Mouse (Mus musculus): ENCODE results near the gene Pde10a. TPM values are rescaled to one million over a fixed set of nuclear protein-coding genes. Genes with fewer than 3 reads are reported as not detected.

Gene Pde10a
- total and polyA plus RNA-seq, 2 experiments = 0.28 to 0.56 TPM

DNA sequence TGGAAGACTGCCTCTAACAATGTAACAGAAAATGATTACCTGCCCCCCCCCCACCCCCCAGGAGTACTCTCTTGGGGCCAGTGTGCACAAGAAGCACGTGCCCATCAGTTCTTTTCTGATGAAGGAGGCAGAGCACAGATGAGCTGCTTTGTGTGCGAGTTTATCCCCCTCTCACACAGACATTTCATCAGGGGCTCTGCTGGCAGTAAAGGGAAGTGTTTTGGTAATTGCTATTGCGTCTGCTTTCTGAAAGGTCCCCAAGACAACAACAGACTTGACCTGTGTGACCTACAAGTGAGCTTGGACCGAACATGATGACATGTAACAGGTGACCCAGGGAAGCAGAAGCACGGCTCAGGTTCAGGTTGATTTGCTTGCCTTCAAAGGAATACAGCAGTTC is 95.2 kb downstream of the Pde10a start:
- H3K27ac ChIP-seq (replicated peaks; ENCODE audit: insufficient read depth, low read depth, low read length) = no peak overlapping the region
- H3K27me3 ChIP-seq (ENCODE audit: control insufficient read depth, insufficient read depth, low read length) = no peaks in the 10 kb centered on the region
- H3K4me1 ChIP-seq (ENCODE audit: control insufficient read depth, insufficient read depth, low read length) = no peaks in the 10 kb centered on the region
- no peak overlapping the region for H3K4me3 ChIP-seq (ENCODE audit: insufficient read depth, low read depth, low read length)
- no peaks in the 10 kb centered on the region for H3K79me2 ChIP-seq (ENCODE audit: control insufficient read depth, insufficient read depth, low read length)
- H3K9ac ChIP-seq (ENCODE audit: low read depth, low read length) = no peak overlapping the region
- DNase-seq (ENCODE audit: extremely low read depth, low read depth, low spot score) = no peak
- H3K36me3 ChIP-seq (ENCODE audit: control insufficient read depth, insufficient read depth, low read length) = no peaks in the 10 kb centered on the region
- no peak for TF ChIP-seq CTCF (IDR thresholded peaks at IDR 0.05; ENCODE audit: low read depth, low read length)
- TF ChIP-seq POLR2A (IDR thresholded peaks at IDR 0.05; ENCODE audit: extremely low read depth, insufficient read depth, low read length) = no peak
- 64% methylated on average over 5 of the region's 5 CpGs for WGBS

DNA sequence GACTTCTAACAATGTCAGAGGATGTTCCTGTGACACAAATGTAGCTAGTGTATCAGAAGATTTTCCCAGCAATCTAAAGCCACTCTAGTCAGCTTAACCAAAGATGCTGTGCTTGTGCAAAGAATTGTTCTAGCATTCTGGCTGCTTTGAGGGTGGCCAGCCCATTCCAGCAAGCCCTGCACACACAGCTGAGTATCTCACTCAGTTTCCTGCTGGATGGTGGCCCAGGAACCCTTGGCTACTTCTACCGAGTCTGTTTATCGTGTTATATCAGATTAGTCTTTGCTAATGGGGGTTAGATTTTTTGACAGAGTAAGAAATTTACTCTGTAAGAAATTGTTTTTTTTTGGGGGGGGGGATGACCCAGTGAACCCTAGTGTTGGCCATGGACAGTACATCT is 95.9 kb downstream of the Pde10a start:
- no peak overlapping the region for H3K4me3 ChIP-seq (ENCODE audit: insufficient read depth, low read depth, low read length)
- 51% methylated on average over 2 of the region's 2 CpGs for WGBS
- H3K79me2 ChIP-seq (ENCODE audit: control insufficient read depth, insufficient read depth, low read length) = no peaks in the 10 kb centered on the region
- no peaks in the 10 kb centered on the region for H3K27me3 ChIP-seq (ENCODE audit: control insufficient read depth, insufficient read depth, low read length)
- no peak overlapping the region for H3K9ac ChIP-seq (ENCODE audit: low read depth, low read length)
- H3K36me3 ChIP-seq (ENCODE audit: control insufficient read depth, insufficient read depth, low read length) = no peaks in the 10 kb centered on the region
- no peak for TF ChIP-seq CTCF (IDR thresholded peaks at IDR 0.05; ENCODE audit: low read depth, low read length)
- H3K4me1 ChIP-seq (ENCODE audit: control insufficient read depth, insufficient read depth, low read length) = no peaks in the 10 kb centered on the region
- no peak overlapping the region for H3K27ac ChIP-seq (replicated peaks; ENCODE audit: insufficient read depth, low read depth, low read length)
- DNase-seq (ENCODE audit: extremely low read depth, low read depth, low spot score) = no peak

DNA sequence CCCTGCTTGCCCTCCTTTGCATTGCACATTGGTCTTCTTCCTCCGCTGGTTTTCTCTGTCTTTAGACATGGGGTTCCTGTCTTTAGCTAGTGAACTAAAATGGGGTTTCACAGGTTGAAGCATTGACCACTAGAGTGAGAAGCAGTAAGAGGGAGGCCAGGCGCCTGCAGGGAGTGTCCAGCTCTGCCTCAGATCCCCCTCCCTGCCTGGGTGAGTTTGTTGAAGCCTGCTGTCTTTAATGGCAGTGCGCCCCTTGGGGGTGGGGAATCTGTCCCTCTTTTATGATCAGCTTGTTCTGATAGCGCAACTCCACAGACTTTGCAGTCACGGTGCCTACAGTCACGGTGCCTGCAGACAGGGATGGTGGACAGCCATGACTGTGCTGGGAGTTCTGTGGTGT is 96.7 kb downstream of the Pde10a start:
- no peaks in the 10 kb centered on the region for H3K27me3 ChIP-seq (ENCODE audit: control insufficient read depth, insufficient read depth, low read length)
- H3K4me3 ChIP-seq (ENCODE audit: insufficient read depth, low read depth, low read length) = no peak overlapping the region
- no peak overlapping the region for H3K9ac ChIP-seq (ENCODE audit: low read depth, low read length)
- no peak for TF ChIP-seq CTCF (IDR thresholded peaks at IDR 0.05; ENCODE audit: low read depth, low read length)
- TF ChIP-seq POLR2A (IDR thresholded peaks at IDR 0.05; ENCODE audit: extremely low read depth, insufficient read depth, low read length) = no peak
- no peaks in the 10 kb centered on the region for H3K4me1 ChIP-seq (ENCODE audit: control insufficient read depth, insufficient read depth, low read length)
- no peaks in the 10 kb centered on the region for H3K79me2 ChIP-seq (ENCODE audit: control insufficient read depth, insufficient read depth, low read length)
- H3K36me3 ChIP-seq (ENCODE audit: control insufficient read depth, insufficient read depth, low read length) = no peaks in the 10 kb centered on the region
- WGBS = 68% methylated on average over 6 of the region's 6 CpGs
- H3K27ac ChIP-seq (replicated peaks; ENCODE audit: insufficient read depth, low read depth, low read length) = no peak overlapping the region
- no peak for DNase-seq (ENCODE audit: extremely low read depth, low read depth, low spot score)

DNA sequence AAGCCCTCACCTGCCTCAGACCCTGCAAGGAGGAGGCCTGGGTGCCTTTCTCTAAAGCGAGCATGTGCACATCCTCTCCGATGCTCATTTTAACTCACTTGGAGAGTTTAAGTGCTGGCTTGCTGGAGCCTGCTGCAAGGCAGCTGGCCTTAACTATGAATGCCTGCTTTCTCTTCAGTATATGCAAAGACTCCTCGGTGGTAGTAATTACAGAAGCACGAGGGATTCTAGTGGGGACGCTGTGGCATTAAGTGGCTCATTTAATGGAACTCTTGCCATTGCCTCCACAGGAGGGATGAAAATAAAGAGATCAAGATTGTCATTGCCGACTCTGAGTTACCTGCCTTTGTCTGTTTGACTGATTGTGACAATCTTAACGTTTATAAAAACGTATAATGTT is 101.2 kb downstream of the Pde10a start:
- no peaks in the 10 kb centered on the region for H3K4me1 ChIP-seq (ENCODE audit: control insufficient read depth, insufficient read depth, low read length)
- TF ChIP-seq CTCF (IDR thresholded peaks at IDR 0.05; ENCODE audit: low read depth, low read length) (no peak), POLR2A (IDR thresholded peaks at IDR 0.05; ENCODE audit: extremely low read depth, insufficient read depth, low read length) (no peak)
- no peak overlapping the region for H3K4me3 ChIP-seq (ENCODE audit: insufficient read depth, low read depth, low read length)
- H3K9ac ChIP-seq (ENCODE audit: low read depth, low read length) = no peak overlapping the region
- H3K27ac ChIP-seq (replicated peaks; ENCODE audit: insufficient read depth, low read depth, low read length) = no peak overlapping the region
- H3K36me3 ChIP-seq (ENCODE audit: control insufficient read depth, insufficient read depth, low read length) = no peaks in the 10 kb centered on the region
- no peaks in the 10 kb centered on the region for H3K79me2 ChIP-seq (ENCODE audit: control insufficient read depth, insufficient read depth, low read length)
- no peaks in the 10 kb centered on the region for H3K27me3 ChIP-seq (ENCODE audit: control insufficient read depth, insufficient read depth, low read length)
- 73% methylated on average over 8 of the region's 8 CpGs for WGBS
- DNase-seq (ENCODE audit: extremely low read depth, low read depth, low spot score) = no peak

DNA sequence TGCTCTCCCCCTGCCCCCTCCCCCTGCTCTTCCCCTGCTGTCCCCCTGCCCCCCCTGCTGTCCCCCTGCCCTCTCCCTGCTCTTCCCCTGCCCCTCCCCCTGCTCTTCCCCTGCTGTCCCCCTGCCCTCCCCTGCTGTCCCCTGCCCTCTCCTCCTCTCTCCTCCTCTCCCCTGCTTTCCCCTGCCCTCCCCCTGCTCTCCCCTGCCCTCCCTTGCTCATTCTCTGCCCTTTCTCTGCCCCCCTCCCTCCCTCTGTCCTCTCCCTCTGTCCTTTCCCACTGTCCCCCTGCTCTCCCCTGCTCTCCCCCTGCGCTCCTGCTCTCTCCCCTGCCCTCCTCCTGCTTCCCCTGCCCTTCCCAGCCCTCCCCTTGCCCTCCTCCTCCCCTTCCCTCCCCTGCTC is 106.5 kb downstream of the Pde10a start:
- H3K9ac ChIP-seq (ENCODE audit: low read depth, low read length) = no peak overlapping the region
- no peak overlapping the region for H3K4me3 ChIP-seq (ENCODE audit: insufficient read depth, low read depth, low read length)
- H3K27ac ChIP-seq (replicated peaks; ENCODE audit: insufficient read depth, low read depth, low read length) = no peak overlapping the region
- H3K4me1 ChIP-seq (ENCODE audit: control insufficient read depth, insufficient read depth, low read length) = no peaks in the 10 kb centered on the region
- no peaks in the 10 kb centered on the region for H3K27me3 ChIP-seq (ENCODE audit: control insufficient read depth, insufficient read depth, low read length)
- 55% methylated on average over 1 of the region's 1 CpGs for WGBS
- TF ChIP-seq CTCF (IDR thresholded peaks at IDR 0.05; ENCODE audit: low read depth, low read length) (no peak), POLR2A (IDR thresholded peaks at IDR 0.05; ENCODE audit: extremely low read depth, insufficient read depth, low read length) (no peak)
- no peaks in the 10 kb centered on the region for H3K36me3 ChIP-seq (ENCODE audit: control insufficient read depth, insufficient read depth, low read length)
- H3K79me2 ChIP-seq (ENCODE audit: control insufficient read depth, insufficient read depth, low read length) = no peaks in the 10 kb centered on the region
- DNase-seq (ENCODE audit: extremely low read depth, low read depth, low spot score) = no peak

DNA sequence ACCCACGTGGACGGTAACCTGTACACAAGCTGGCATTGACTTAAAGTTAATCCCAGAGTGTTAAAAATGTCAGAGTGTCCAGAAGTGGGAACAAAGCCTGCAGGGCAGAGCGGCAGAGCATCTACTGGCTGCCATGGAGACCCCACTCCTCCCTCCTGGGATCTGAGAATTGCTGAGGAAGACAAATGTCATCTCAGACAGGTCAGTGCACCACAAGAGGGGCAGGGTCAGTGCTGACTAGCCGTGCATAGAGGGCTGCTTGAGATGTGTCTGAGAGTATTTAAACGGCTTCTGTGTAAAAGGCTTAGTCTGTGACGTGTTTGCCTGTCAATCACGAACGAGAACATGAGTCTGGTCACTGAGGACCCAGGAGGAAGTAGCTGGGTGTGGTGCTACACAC is 108.4 kb downstream of the Pde10a start:
- Histone ChIP-seq H3K4me1 (ENCODE audit: control insufficient read depth, insufficient read depth, low read length) (no peaks in the 10 kb centered on the region), H3K79me2 (ENCODE audit: control insufficient read depth, insufficient read depth, low read length) (no peaks in the 10 kb centered on the region), H3K4me3 (ENCODE audit: insufficient read depth, low read depth, low read length) (no peak overlapping the region), H3K27me3 (ENCODE audit: control insufficient read depth, insufficient read depth, low read length) (no peaks in the 10 kb centered on the region), H3K27ac (replicated peaks; ENCODE audit: insufficient read depth, low read depth, low read length) (no peak overlapping the region), H3K36me3 (ENCODE audit: control insufficient read depth, insufficient read depth, low read length) (no peaks in the 10 kb centered on the region), H3K9ac (ENCODE audit: low read depth, low read length) (no peak overlapping the region)
- DNase-seq (ENCODE audit: extremely low read depth, low read depth, low spot score) = no peak
- TF ChIP-seq CTCF (IDR thresholded peaks at IDR 0.05; ENCODE audit: low read depth, low read length) = no peak
- no peak for TF ChIP-seq POLR2A (IDR thresholded peaks at IDR 0.05; ENCODE audit: extremely low read depth, insufficient read depth, low read length)
- WGBS = 76% methylated on average over 8 of the region's 8 CpGs
